Comparison of ENCODE assay signal across 11 mouse cellular contexts in the genomic region with DNA sequence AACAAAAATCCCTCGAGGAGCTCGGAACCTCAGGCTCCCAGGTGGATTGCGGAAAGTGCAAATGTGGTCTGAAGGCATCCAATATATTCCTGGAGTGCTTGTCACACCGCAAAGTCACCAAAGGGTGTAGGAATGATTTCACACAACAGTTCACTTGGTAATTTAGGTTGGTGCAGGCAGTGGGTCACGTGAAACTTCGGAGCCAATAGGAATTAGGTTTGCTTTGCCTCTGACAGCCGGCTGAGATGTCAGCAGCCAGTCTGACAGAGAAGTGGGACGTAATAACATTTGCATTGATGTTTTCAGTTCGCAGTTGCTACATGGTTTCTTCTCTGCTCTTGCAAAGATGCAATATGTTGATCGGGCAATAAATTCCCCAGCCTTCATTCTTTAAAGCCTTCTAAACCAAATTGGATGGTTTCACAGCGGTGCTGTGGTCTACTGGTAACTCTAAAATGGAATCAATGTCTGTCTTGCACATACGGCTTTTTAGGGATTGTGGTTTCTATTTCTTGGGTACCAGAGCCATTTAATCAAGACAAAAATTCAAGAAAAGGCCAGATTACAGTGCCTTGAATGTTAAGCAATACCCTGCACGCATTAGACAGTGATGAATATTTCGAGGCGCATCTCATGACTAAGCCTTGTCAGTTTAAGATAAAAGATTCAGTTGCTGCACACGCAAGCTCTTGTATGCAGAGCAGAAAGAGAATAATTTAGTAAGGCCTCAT.
DNase-seq lines count a peak whose midpoint lies in the region; ATAC-seq lines count a peak whose summit lies in the region.
"Had no signal": no experiment of that assay in that cellular context is flagged by ENCODE, and none has a peak within 500 bp of the region (broad histone marks: within the 10 kb centered on the region; RNA-seq: fewer than 3 reads in every experiment).

No protein-coding gene starts in this region.

- no peak for ATAC-seq in kidney, embryonic 15.5 days (replicated peaks; ENCODE audit: low FRiP score)

- H3K9ac ChIP-seq in kidney, embryonic 15.5 days: no peak overlapping the region
- H3K9ac ChIP-seq: midbrain, embryonic 12.5 days had no signal

- no peaks in the 10 kb centered on the region for H3K27me3 ChIP-seq in heart, embryonic 10.5 days (ENCODE audit: insufficient read depth, poor library complexity, severe bottlenecking)
- H3K27me3 ChIP-seq in kidney, embryonic 15.5 days: no peaks in the 10 kb centered on the region

- H3K27ac ChIP-seq in heart, embryonic 10.5 days: peak overlapping the region; percentile 18; the same call in 1 of the 2 replicates
- H3K27ac ChIP-seq in kidney, embryonic 15.5 days: no peak overlapping the region
- H3K27ac ChIP-seq: midbrain, embryonic 12.5 days had no signal

- H3K4me3 ChIP-seq in heart, embryonic 10.5 days: peak overlapping the region; percentile 31
- H3K4me3 ChIP-seq in kidney, embryonic 15.5 days (replicated peaks): no peak overlapping the region
- H3K4me3 ChIP-seq: midbrain, embryonic 12.5 days had no signal

- no peak for DNase-seq in heart, embryonic 10.5 days (ENCODE audit: low spot score)
- DNase-seq in heart, postnatal 14 days: no peak
- DNase-seq in thymus, postnatal 0 days (ENCODE audit: low spot score): peak; percentile 28
- DNase-seq in thymus, postnatal 10 days (ENCODE audit: low spot score in 2 of 2): no peak
- DNase-seq in retina, postnatal 1 day: peak; percentile 48
- DNase-seq in lung, postnatal 36 days: no peak
- no peak for DNase-seq in adrenal gland, postnatal 25 days
- DNase-seq: layer of hippocampus, postnatal 36 days had no signal

- H3K36me3 ChIP-seq in heart, embryonic 10.5 days: no peaks in the 10 kb centered on the region
- no peaks in the 10 kb centered on the region for H3K36me3 ChIP-seq in kidney, embryonic 15.5 days
- H3K36me3 ChIP-seq: G1E; midbrain, embryonic 12.5 days had no signal

- no peaks in the 10 kb centered on the region for H3K9me3 ChIP-seq in heart, embryonic 10.5 days
- no peaks in the 10 kb centered on the region for H3K9me3 ChIP-seq in kidney, embryonic 15.5 days (replicated peaks)
- H3K9me3 ChIP-seq: G1E; midbrain, embryonic 12.5 days had no signal

- 60% methylated on average over 16 of the region's 16 CpGs for WGBS in heart, embryonic 10.5 days
- 58% methylated on average over 16 of the region's 16 CpGs for WGBS in kidney, embryonic 15.5 days

- intact Hi-C loops in heart, postnatal 14 days (cut with DNase I): no loop called here

- peaks cover 10% of the 10 kb centered on the region; the same call in 1 of the 2 replicates for H3K4me1 ChIP-seq in heart, embryonic 10.5 days
- peaks cover 7% of the 10 kb centered on the region; the same call in 1 of the 2 replicates for H3K4me1 ChIP-seq in kidney, embryonic 15.5 days
- H3K4me1 ChIP-seq: midbrain, embryonic 12.5 days had no signal

- H3K4me2 ChIP-seq in kidney, embryonic 15.5 days: peak overlapping the region; percentile 43
- H3K4me2 ChIP-seq: midbrain, embryonic 12.5 days had no signal

Comparison
In these comparisons a context has a peak if more than half of its experiments do, and no peak if none do; other contexts are left out.
1. DNase-seq: peak in thymus, postnatal 0 days (single experiment) and retina, postnatal 1 day (single experiment); none in heart, embryonic 10.5 days (single experiment), heart, postnatal 14 days (0 of 2), thymus, postnatal 10 days (0 of 2), lung, postnatal 36 days (single experiment) and adrenal gland, postnatal 25 days (single experiment).